Mouse (Mus musculus): ENCODE measurements at regions not wholly inside any gene's neighbourhood (a gene's known extent, or its start where the extent isn't known, plus 50 kb on each side); places are given as distances from the start of the nearest gene placed in this dataset.

GRCm38 (mm10) chr5:106102255-106102654, 225.9 kb downstream of the Zfp326 start:
- no peak for TF ChIP-seq CTCF (conservative IDR thresholded peaks at IDR 0.05; ENCODE audit: low read length)
- TF ChIP-seq NANOG (IDR thresholded peaks at IDR 0.05; ENCODE audit: borderline replicate concordance, low read length): no peak
